Mouse (Mus musculus) right cerebral cortex, adult 18-20 months (tissue): ENCODE measurements around the gene Hey2.

ENCODE experiments used
- DNase-seq: peaks from one replicate; pipeline ENCODE4 v3.0.0; 2022; ENCODE audit warnings: mixed read lengths

Hey2 gene

DNA sequence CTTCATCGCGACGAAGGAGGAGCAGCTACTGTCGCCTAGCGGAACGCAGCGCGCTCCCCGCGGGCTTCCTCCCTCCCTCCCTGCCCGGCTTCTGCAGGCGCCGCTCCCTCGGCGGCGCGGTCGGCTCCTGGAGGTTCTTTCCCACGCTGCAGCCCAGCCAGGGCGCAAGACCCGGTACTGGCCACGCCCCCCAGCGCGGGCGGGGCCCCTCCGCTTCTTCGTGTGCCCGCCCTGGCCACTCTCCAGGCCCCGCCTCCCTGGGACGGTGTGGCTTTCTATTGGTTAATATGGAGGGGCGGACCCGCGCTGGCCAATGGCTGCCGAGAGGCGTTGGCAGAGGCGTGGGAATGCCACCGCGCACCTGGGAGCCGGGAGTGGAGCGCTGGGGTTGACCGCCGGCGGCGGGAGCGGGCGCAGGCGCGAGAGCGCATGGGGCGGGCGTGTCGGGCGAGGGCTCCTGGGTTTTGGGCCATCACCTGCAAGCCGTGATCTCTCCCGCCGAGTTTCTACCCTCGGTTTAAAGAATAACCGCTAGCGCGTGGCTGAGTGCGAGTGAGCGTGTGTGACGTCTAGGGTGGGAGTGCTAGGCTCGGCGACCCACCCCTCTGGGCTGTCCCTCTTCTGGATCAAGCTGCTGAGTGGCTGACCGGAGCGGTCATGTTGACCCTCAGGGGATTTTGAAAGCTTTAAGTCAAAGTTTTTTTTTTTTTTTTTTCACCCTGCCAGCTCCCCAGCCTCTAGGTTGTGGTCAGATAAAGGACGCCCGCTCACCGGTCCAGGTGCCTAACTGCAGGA, at the start of gene Hey2:
Gene Hey2 (minus strand): TSS at position 159 of the 795 bp plus-strand sequence.
- DNase-seq, result peak; percentile 98

DNA sequence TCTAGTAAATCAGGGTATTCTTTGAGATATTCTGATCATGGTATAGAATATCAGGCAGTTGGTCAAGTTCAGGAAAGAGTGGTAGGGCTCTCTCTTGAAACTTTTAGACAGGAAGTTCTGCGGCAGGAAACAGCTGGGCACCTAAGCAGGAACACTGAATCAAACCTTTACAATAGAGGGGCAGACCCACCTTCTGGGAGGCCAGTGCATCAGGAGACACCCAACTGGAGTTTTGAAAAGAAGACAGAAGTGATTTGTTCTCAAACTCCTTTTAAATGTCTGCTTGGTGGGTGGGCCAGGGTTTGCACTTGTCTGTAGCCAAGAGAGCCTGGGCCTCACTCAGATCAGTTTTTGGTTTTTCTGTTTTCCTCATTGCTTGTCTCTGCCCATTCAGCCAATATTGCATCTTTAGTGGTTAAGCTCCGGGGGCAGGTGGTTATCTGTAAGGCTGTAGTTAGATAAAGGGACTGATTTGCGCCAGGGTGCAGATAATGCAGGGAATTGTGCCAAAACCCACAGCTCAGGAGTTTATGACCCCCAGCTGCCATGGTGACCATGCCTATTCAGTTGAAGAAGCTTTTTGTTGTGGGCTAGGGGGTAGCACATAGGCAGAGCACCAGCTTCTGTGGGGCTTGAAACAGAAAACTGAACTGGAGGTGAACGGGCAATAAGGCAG, 40.6 kb upstream of the Hey2 start:
- no peak for DNase-seq

DNA sequence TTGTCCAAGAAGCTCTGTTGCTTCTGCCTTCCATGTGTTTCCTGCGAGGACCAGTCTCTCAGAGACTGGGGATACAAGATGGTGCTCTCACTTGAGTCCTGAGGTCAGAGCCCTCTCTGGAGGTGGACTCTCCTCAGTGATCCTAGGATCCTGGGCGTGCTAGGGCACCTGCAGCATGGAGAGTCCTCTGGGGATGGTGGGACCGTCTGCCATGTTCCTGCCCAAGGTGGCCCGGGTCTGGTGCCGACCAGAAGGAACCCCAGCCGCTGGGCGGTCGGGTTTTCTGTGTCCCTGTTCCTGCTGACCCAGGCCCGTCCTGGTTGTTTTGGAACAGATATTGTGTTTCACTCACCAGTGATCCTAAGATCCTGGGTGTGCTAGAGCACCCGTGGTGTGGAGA, 38.5 kb upstream of the Hey2 start:
- DNase-seq, result no peak

DNA sequence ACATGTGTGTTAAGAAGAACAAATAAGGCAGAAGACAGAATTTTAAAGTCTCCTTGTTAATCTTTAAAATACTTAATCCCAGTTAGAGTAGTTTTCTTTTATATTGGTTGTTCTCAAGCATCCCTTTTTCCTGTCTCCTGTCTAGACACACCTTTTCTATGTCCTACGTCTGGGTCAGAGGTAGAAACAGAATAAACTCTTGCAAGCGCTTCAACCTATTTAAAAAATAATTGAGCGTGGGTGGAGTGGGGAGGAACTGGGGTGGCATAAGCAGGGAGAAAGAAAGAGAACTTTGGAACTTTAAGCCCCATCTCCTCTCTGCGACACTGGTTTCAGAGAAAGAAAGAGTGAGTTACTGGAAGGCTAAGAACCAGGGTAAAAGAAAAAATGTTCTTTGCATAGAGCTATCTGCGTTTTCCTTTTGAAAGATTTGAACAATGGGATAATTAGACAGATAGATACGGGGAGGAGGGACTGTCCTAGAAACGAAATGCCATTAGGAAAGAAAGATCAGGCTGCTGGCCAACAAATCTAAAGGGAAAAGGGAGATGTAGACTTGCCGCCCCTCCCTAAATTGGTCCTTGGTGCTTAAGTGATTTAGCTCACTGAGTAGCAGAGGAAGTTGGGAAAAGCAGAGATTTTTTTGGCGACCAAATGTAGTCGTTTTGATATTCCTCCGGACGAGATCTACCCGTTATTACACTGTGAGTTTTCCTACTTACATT, 2.7 kb upstream of the Hey2 start:
- DNase-seq, result no peak

DNA sequence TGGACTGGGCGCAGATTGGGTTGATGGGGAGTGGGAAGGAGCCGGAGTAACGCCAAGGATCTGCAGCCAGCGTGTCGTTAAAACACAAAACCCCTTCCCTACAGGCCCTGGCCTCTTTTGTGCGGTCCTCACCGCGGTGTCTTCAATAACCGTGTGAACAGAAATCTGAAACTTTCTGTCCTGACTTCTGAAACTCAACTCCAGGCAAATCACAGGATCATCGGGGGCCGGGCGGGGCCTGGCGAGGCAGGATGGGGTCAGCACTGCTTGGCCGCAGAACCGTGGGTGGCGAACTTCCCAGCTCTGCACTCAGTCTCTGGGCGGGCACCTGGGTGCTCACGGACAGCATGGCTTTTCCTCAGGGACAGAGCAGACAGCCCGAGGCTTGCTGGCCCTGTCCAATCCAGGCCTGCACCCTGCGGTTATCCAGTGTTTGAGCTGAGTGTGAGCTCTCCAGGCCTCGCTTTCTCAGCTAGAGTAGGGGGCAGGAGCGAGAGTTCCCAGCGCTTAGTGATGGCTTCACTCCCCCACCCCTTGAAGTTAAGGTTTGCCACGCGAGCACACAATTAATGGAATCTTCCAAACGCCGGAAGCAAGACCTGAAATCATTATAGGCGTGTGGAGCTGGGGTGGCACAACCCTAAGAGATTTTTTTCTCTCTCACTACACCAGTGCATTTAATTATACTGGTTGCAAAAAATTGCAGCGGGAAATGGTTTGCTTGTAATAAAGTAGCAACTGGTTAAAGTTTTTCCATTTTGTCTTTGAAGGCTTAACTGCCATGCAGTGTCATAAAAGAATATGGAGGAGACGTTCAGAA, 1.8 kb upstream of the Hey2 start:
- DNase-seq, result no peak

DNA sequence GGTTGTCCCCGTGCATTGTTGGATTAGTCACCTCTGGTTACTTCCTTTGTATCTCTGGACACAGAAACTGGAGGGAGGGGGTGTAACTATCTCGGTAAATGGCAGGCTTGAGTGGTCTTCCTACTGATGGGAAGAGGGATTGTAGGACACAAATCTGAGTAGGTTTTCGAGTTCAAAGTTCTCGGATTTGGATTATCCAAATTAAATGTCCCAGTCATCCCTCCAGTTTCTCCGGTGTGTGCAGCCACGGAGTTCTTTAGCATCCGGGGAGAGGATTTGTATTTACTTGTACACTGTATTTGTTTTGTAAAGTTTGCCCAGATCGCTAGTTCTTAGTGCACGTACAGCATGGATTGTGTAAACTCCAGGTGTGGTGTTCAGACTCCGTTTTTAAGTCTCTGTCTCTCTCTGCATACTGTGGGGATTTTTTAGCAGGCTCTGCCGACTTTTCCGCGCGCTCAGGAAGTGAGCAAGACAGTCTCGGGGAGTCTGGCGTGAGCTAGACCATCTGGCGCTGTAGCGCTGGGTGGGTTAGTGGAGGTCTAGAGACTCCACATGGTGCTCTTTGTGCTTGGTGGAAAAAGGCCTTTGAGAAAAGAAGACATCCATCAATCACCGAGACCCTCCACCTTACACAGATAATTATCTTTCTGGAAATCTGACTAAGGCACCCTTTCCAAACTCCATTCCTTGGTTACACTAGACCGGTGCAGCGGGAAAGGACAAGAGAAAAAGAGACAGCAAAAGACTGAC, 1.0 kb upstream of the Hey2 start:
- DNase-seq, result peak; percentile 36

DNA sequence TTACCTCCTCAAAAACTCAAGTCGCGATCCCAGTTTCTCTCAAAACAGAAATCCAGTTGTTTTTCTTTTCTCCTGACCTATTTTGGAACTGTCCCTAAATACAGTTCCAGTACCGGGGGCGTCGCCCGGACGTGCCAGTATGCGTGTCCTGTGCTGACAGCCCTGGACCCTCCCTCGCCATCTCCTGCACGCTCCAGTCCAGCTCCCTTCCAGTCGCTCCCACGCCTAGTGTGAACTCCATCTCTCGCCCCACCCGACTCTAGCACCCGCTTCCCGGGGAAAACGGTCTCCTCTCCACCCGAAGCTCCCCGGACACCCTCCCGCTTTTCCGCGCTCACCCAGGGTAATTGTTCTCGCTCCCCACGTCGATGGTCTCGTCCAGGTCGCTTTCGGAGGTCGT, 373 bp downstream of the Hey2 start:
- DNase-seq, result no peak

DNA sequence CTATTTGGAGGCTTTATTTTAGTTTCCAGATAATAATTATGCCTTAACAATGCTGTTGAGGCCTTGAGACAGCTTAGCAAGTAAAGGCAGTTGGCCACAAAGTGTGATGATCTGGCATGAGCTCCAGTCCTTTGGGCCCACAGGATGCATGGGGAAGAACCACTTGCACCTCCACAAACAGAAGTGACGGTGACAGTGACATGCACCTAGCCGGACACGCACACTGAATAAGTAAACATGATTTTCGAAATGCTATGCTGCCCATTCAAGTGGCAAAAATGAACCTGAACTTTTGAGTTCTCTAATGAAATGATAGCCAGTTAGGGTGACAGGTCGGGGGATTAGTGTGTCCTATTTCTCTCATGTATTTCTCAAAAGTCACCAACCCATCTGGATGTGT, 1.8 kb downstream of the Hey2 start:
- no peak for DNase-seq

DNA sequence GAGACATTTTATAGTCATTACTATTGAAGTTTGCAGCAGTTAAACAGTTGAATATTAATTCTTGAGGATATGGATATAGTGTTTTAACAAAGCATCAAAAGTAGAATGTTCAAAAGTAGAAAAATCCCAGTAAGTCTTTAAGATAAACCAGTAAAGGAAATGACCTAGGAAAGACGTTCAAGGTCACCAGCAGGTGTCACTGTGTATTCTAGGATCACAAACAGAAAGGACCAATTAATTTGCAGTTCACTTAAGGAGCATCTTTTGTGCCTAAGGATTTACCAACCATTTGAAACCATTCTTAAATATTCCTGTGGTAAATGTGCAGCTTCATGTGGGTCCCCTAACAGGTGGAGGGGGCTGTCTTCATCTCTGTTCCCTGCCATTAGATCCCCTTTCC, 4.4 kb downstream of the Hey2 start:
- DNase-seq, result no peak

DNA sequence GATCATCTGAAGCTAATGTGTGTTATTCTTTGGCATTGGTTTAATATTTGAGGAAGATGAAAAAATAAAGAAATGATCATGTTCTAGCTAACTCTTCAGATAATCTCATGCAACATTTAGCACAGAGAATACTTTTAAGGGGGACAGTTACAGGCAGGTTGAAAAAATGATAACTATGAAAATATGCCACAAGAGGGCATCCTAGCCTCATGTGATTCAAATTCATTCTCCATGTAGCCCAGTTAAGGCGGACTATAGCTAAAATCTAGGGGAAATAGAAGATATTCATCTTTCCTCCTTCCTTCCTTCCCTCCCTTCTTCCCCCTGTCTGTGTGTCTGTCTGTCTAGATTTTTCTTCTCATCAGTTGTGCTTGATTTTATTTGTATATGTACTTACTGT, 17.6 kb downstream of the Hey2 start:
- peak; percentile 25 for DNase-seq

DNA sequence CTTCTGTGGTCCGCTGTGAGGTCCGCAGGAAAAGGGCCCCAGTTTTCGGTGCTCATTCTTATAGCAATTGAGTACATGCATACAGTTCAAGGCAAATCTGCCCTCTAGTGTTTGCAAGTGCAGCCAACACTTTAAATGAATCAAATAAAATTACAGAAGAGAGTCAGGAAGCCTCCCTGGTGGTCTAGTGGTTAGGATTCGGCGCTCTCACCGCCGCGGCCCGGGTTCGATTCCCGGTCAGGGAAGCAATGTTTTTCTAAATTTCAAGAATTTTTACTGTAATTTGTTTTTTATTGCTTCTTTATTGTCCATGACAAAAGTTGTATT, 31.7 kb downstream of the Hey2 start:
- peak; percentile 85 for DNase-seq

DNA sequence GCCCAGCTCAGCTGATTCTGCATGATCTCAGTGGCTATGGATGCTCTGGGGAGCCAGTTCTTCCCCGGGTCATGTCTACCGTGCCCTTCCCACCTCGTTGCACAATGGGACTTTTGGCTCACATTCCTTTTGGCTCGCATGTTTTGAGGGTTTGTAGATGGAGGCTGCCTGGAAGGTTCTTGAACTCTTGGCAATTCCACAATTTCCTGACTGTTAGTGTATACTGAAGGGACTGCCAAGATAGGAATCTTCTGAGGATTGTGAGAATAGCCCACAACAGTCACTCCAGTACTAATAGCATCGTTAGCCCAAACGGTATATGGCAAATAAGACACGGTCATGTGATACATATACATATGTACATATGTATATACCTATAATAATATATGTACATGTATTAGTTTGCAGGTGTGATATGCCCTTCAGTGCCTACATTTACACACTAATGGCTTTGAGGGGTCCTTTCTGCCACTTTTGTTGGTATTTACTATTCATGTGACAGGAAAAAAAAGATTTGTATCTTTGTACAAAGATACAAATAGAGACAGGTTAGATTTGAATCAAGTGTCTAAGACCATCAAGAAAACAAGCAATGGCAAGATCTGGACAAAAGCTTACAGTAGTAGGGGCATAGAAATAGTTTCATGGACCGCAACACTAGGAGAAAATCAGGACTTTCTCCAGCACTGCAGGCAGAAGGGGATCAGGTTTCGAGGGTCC, 32.2 kb downstream of the Hey2 start:
- DNase-seq, result peak; percentile 10

DNA sequence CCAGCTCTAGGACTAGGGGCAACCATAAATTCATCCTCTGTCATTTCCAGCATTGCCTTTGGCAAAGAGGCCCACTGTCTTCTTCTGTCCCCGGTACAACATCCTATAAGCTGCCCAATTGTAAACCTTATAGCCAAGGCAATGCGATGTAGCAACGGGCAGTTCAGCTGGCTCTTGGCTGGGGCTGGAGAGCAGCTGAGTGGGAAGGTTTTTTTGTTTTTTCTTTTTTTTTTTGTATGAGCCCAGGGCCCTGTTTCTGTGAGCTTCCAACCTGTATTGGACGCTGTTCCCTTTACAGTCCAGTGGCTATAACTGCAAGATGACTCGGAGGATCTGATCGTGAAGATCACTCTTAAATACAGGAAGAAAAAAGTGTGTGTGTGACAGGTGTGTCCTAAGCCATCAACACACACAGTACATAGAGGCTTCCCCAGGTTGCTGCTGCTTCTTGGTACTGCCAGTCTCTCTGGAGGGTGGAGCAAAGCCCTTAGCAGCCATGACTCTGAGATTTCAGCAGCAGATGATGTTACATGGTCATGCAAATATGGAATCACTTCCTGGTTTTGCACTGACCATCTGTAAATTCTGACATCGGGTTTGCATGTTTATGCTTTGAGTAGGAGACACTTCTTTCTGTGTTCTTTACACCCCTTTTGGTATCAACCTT, 38.9 kb downstream of the Hey2 start:
- peak; percentile 17 for DNase-seq

DNA sequence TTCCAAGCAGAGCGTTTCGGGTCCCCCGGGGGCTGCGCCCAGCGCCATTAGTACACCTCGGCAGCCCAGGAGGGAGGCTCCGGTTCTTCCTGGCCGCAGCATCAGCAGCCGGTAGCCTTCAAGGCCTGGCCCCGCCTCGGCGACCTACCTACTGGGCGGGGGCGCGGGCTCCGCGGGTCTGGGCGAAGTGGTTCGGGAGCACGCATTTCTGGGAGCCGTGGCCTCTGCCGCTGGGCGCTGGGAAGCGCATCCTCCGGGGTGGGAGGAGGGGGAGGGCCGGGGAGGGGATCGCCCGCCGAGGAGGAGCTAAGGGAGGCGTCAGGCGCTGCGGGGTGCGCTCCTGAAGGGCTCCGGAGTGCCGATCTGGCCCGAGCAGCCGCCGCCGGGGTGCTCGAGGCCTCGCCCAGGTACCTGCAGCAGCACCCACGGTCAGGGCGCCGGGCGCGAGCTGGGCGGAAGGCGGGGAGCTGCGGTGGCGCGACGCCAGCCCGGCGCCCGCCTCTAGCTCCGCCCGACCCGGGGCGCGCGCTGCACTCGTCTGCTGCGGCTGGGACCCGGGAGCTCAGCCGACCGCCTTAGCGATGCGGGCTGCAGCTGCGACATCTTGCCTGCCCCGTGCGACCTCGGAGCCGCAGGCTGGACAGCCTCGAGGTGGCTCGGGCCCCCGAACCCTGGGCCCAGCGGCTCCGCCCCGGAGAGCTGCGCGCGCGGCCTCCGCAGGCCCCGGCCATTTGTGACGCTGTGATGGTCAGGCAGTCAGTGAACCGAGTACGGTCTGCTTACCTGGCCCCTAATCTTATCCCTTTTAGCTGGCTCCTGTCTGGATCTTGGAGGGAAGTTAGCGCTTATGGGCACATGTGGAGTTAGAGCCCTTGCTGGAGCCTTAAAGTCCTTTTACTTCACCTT, 39.7 kb downstream of the Hey2 start, which contains the start of gene Ncoa7:
Gene Ncoa7 (minus strand): TSS at position 646 of the 906 bp plus-strand sequence.
- peak; percentile 84 for DNase-seq

DNA sequence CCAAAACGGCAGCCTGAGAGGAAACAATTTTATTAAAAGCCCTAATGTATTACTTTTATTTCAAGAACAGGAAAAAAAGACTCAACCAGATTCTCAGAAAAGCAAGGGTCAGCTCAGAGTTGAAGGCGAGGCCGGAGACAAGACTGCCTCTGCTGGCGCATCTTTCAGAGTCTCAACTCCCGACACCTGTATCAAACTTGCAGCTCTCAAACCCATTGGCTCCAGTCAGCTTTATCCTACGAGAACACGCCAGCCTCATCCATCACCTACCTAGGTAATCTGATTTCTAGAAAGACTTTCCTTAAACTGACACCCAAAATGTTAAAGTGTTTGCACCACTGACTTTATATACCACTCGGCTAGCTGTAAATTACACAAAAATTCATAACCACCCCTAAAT, 40.6 kb downstream of the Hey2 start:
- peak; percentile 30 for DNase-seq

DNA sequence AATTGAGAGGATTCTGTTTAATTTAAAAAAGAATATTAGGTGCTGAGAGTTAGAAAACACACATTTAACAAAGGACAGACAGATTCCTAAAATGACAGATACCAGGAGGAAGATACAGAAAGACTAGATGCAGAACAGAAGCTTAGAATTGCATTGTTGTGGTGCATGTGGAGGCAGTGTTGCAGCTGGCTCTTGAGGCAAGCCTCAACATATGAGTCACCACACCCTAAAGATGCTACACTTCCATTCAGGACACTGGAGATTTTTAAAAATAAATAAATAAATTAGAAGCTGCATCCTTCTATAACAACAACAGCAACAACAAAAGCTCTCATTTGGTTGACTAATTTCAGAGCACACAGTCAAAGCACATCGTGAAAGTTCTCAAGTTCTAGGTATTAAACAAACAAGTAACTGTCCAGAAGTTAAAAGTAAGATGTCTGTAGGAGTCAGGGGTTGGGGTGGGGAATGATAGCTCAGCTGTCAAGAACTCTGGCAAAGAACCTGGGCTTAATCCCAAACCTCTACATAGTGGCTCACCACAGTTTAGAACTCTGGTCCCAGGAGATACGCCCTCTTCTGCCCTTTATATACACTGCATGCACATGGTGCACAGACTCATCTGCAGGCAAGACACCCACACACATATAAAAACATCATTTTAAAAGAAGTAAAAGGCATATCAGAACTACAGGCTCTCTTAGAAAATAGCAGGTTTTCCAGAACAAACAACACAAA, 42.7 kb downstream of the Hey2 start:
- no peak for DNase-seq

DNA sequence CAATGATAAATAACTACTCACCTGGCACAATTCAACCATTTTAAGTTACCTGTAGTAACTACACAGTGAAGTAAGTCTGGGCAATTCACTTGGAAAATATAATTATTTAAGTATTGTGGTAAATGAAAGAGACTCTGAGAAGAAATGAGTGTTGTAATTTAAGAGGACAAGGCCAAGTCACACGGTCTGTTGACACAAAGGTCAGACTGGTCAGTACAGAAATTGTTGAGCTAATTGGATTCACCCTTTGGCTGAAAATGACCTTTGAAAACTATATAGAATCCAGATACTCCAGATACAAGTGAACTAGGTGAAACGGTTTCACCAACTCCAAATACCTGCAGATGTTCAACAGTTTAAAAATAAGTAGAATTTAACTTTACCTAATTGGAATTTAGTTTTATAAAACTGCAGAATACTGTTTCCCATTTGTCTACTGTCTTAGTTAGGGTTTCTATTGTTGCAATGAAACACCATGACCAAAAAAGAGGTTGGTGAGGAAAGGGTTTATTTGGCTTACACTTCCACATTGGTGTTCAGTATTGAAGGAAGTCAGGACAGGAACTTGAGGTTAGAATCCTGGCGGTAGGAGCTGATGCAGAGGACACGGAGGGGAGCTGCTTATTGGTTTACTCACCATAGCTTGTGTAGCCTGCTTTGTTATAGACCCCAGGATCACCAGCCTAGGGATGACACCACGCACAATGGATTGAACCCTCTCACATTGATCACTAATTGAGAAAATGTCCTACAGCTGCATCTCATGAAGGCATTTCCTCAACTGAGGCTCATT, 45.9 kb downstream of the Hey2 start:
- DNase-seq, result no peak

DNA sequence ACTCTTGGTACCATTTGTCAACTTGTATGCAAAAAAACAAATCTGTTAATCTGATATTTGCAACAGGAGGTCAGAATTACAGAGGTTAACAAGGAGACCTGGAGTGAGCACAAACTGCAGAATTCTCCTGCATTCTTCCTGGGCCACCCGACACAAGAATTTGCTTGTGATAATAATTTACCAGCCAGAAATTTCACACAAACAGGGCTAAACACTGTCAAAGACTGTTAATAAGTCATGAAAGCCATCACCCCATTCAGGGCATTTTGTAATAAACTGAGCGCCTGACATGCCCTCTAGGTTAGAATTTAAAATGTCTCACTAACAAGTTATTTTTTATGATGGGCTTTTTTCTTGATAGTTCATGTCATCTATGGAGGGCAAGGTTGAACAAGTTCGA, 51.6 kb downstream of the Hey2 start:
- DNase-seq, result no peak
